Mouse (Mus musculus): Measurements from ENCODE around the gene Cic.

Gene Cic

GRCm38 (mm10) chr7:25297454-25298325 lies 30.2 kb downstream of the Cic start, which contains the start of gene Pafah1b3:
TSS of gene Pafah1b3 (minus strand) at chr7:25297986.
- in situ Hi-C loops (cut with MboI, MseI): no loop called here

- in situ Hi-C loops (cut with MboI, MseI): no loop called here
These were observed 33.6 kb downstream of the Cic start, which contains the start of gene Prr19 for GRCm38 (mm10) chr7:25301063-25301462. TSS of gene Prr19 (plus strand) at chr7:25301411.

DNA sequence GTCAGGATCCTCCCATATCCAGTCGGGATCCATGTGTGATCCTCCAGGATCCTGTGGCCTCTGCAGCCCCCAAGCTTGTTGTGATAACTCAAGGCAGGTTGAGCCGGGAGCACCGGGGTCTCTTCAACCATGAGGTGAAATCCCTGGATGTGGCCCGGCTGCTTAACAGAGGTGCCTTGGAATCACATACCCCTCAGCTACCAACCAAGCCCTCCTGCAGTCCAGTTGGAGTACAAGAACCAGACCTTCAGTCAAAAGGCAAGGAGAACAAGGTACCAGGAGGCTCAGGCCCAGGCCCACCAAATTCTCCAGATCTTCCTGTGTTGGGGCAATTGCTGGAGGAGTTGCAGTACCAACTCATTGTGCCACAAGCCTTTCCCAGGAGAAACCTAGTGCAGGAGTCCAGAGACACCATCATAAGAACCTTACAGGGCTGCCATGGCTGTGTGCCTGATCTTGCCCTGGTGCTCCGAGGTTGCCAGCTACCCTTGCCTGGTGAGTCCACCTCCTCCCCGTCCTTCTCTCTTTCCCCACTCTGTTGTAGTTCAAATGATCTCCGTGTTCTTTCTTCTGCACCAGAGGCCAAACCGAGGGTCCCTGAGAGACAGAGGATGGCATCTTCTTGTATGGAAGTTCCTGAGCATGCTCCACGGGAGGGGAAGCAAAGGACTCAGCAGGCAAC lies 35.6 kb downstream of the Cic start:
- in situ Hi-C loops (cut with MboI, MseI): no loop called here

- in situ Hi-C loops (cut with MboI, MseI): no loop called here
These were observed 36.1 kb downstream of the Cic start for GRCm38 (mm10) chr7:25303685-25304006.

DNA sequence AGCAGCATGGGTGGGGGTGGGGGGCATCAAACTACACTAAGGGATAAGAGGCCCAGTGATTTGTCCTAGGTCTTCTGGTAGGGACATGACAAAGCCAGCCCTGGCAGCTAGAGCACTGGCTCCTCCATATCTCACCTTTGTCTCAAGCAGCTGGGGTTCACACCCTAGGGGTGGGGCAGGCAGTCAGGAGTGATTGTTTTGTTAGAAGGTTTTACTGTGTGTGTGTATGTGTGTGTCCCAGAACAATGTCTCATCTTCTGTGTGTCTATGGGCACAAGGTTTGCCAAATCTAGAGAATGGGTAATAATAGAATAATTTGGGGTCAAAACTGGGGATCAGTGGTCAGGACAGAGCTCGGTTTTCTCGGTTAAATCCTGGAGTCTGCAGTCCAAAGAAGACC lies 38.0 kb downstream of the Cic start:
- in situ Hi-C loops (cut with MboI, MseI): no loop called here

DNA sequence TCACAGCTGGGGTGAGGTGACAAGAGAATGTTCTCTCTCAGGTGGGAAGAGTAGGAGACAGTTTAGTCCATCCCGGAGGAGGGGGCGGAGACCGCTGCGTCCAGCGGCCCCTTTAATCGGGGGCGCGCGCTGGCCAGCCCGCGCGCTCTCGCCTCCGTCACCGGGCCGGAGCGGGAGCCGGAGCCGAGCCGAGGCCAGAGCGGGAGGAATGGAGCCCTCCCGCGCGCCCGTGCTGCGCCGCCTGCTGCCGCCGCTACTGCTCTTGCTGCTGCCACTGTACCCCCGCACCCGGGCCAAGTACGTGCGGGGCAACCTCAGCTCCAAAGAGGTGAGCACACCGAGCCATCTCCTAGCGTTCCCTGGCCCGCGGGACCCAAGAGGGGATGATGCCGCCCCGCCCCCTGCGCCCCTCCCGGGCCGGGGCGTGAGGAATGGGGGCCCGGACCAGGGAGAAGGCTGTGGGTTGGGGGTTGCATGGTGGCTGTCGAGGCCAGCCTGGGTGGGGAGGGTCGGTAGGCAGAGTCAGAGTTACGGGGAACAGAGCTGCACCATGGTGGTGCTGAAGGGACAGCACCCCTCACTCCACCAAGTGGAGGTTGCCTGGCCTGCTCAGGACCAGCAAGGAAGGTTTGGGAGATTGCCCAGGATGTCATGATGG lies 38.6 kb downstream of the Cic start, which contains the start of gene Tmem145:
Gene Tmem145 (plus strand): TSS at position 151 of the 658 bp plus-strand sequence.
- in situ Hi-C loops (cut with MboI, MseI): no loop called here

DNA sequence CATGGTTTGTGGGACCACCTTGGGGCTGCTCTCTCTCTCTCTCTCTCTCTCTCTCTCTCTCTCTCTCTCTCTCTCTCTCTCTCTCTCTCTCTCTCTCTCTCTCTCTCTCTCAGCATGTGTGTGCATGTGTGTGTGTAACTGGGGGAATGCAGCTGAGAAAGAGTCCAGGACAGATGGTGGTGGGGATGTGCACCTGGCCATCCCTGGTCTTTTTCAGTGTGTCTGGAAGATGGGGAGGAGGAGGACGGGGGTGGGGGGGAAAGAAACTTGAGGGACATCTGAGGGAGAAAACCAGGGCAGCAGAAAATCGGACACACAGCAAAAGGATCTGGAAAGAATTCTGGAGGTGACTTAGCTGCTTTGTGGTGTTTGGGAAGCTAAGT lies 39.1 kb downstream of the Cic start:
- in situ Hi-C loops (cut with MboI, MseI): no loop called here

GRCm38 (mm10) chr7:25308702-25309318 lies 41.3 kb downstream of the Cic start:
- in situ Hi-C loops (cut with MboI, MseI): no loop called here

DNA sequence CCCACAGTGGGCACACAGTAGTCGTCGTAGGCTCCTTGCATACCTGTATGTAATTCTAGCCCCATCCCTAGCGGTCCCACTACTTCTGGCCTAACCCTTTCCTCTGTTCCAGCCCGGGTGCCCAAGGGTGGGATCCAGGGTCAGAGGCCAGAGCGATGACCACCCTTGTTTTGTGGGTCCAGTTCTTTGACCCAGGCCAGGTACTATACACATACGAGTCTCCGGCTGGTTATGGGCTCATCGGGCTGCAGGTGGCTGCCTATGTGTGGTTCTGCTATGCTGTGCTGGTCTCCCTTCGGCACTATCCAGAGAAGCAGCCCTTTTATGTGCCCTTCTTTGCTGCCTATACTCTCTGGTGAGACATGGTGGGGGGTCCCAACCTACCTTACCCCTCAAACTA lies 41.9 kb downstream of the Cic start:
- in situ Hi-C loops (cut with MboI, MseI): no loop called here

DNA sequence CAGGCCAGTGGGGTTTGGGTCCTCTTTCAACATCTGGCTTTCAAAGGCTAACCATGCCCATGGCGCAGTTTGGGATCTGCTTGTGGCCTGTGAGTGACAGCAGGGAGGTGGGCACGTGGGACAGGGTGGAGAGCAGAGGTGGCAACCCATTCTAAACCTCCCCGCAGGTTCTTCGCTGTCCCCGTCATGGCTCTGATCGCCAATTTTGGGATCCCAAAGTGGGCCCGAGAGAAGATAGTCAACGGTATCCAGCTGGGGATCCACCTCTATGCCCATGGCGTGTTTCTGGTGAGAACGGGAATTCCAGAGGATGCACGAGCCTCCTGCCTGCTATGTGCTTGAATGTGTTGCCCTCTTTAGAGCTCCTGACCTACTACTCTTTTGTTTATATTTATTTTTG lies 43.7 kb downstream of the Cic start:
- in situ Hi-C loops (cut with MboI, MseI): no loop called here

- in situ Hi-C loops (cut with MboI, MseI): no loop called here
These were observed 45.8 kb downstream of the Cic start for GRCm38 (mm10) chr7:25313325-25313724.

- in situ Hi-C loops (cut with MboI, MseI): loop anchor here in 1 of 2 experiments (5.0 kb wide), 1 partner anchor 78 kb away; no protein-coding TSS in a partner anchor
These were observed 47.3 kb downstream of the Cic start for GRCm38 (mm10) chr7:25314606-25315305.

DNA sequence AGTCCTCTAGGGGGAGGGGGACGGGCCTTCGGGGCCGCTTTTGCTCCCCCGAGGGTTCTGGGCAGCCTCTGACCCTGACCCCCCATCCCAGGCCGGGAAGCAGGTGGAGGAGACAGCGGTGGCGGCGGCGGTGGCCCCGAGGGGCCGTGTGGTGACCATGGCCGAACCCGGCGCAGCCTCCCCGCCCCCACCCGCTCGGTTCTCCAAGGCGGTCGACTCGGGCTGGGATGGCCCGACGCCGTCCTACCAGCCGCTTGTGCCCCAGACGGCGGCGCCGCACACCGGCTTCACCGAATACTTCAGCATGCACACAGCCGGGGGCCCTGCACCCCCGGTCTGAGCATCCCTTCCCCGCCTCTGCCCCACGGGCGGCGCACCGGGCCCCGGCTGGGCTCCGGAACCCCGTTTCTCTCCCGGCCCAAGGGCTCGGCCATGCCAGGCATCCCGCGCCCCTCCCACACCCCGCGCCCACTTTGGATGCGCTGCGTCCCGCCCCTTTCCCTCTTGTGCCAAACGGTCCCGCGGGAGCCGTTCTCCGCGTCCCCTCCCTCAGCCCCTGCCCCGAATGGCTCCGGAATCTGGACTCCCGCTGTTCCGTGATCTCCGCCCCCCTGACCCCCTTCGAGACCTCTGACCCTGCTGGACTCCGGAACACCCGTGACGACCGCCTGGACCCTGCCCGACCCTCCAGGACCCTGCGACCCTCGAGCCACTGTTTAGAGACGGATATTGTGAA lies 48.0 kb downstream of the Cic start:
- in situ Hi-C loops (cut with MboI, MseI): loop anchor here in 1 of 2 experiments (5.0 kb wide), 1 partner anchor 77 kb away; no protein-coding TSS in a partner anchor

DNA sequence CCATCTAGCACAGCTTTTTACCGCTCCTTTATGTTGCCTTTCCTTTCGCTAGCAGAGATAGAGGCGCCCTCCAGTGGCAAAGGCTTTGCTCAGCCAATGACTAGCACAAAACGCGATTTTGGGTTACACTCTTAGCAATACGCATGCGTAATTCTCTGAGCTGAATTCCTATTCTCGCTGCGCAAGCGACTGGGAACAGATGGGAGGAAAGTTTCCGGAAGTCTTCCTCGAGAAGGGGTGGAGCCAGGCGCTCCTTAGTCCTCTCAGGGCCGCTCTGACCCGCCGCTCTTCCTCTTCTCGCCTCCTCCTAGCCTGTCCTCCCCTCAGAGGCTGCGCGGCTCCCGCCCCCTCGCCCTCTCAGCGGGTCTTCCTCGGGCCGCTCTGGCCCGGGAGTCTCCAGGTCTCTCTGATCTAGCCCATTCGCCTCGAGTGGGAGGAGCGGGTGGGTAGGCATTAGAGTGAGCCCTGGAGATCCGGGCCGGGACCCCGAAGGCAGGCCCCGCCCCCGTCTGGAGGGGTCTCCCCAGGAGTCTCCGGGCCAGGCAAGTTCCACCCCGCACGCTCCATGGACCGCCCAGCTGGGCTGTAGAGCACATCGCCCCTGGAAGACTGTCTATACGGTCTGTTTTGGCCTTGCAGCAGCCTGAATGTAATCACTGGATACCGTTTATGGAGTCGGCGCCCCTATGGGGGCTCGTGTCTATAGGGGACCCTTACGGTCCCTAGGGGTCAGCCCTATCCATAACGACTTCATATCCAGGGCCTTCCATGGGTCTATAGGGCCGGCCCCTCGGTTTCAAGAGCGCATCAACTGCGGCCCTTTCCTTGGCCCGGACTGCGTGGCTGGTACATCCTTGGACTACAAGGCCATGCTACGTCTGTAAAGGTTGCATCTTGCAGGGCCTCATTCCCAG lies 49.3 kb downstream of the Cic start, which contains the start of gene Megf8:
Gene Megf8 (plus strand): TSS at position 633 of the 914 bp plus-strand sequence.
- in situ Hi-C loops (cut with MboI, MseI): loop anchor here in 1 of 2 experiments (5.0 kb wide), 1 partner anchor 76 kb away; no protein-coding TSS in a partner anchor

GRCm38 (mm10) chr7:25317446-25317999 lies 50.0 kb downstream of the Cic start:
- in situ Hi-C loops (cut with MboI, MseI): loop anchor here in 1 of 2 experiments (5.0 kb wide), 1 partner anchor 75 kb away; no protein-coding TSS in a partner anchor

DNA sequence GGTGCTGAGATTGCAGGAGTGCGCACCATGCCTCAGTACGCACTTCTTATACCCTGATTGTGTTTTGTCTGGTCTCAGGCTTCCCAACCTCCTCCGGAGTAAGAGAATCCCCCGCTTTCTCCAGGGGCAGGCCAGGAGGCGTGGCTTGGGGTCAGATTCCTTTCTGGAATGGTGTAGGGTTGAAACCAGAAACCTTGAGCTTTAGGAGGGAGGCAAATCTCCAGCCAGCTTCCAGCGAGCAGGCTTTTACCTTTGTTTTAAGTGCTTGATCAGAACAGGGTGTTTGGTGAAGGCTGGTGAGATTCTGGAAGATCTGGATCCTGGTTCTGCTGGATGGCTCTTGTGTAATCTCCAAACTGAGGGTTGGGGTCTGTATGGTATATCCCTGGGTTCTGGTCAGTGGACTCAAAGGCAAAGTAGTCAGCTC lies 54.6 kb downstream of the Cic start:
- in situ Hi-C loops (cut with MboI, MseI): no loop called here

GRCm38 (mm10) chr7:25323219-25323618 lies 55.7 kb downstream of the Cic start:
- in situ Hi-C loops (cut with MboI, MseI): no loop called here

GRCm38 (mm10) chr7:25325431-25325830 lies 57.9 kb downstream of the Cic start:
- in situ Hi-C loops (cut with MboI, MseI): loop anchor here in 1 of 2 experiments (25.0 kb wide), 1 partner anchor 613 kb away; the partner anchor contains the start of gene BC049730

Data from T-helper 17 cell (primary cell).